18 mouse cellular contexts compared by ENCODE assay signal in the genomic region with DNA sequence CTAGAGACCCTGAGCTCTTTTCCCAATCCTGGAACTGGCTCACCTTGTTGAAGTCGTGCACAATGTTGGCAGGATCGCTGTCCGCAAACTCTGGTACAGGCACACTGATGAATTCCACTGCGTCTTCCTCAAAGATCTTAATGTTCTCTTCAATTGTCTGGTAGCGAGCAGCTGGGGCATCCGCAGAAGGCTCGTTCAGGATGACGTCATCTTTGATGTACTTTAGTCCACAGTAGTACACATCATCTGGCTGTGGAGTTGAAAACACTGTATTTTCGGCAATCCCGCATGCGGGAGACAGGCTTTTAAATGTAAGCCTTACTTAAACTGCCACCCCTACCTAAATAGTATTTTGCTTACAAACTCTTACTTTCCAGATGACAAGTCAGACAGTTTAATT. TPM values are rescaled to one million over a fixed set of nuclear protein-coding genes. Genes with fewer than 3 reads are reported as not detected.
DNase-seq lines count a peak whose midpoint lies in the region; ATAC-seq and TF ChIP-seq lines count a peak whose summit lies in the region.
"Had no signal": no experiment of that assay in that cellular context is flagged by ENCODE, and none has a peak within 500 bp of the region (broad histone marks: within the 10 kb centered on the region; RNA-seq: fewer than 3 reads in every experiment).

No protein-coding gene starts in this region.

- H3K9me3 ChIP-seq in forebrain, embryonic 15.5 days: no peaks in the 10 kb centered on the region
- no peaks in the 10 kb centered on the region for H3K9me3 ChIP-seq in forebrain, embryonic 11.5 days (ENCODE audit: control insufficient read depth, low read length)
- H3K9me3 ChIP-seq in forebrain, postnatal 0 days (ENCODE audit: low read length): no peaks in the 10 kb centered on the region
- no peaks in the 10 kb centered on the region for H3K9me3 ChIP-seq in midbrain, embryonic 13.5 days
- H3K9me3 ChIP-seq: embryonic facial prominence, embryonic 13.5 days; heart, embryonic 13.5 days; hindbrain, embryonic 15.5 days had no signal

- TF ChIP-seq POLR2A in brain, embryonic 14.5 days (IDR thresholded peaks at IDR 0.05; ENCODE audit: borderline replicate concordance, extremely low read depth, insufficient read depth, insufficient read length, poor library complexity, severe bottlenecking): no peak

- intact Hi-C loops in left cerebral cortex, postnatal 14 days (cut with DNase I): no loop called here
- intact Hi-C loops in left cerebral cortex, adult 2 months (cut with DNase I): no loop called here

- H3K4me3 ChIP-seq in forebrain, embryonic 15.5 days: no peak overlapping the region
- no peak overlapping the region for H3K4me3 ChIP-seq in forebrain, embryonic 11.5 days (ENCODE audit: low read depth, low read length)
- no peak overlapping the region for H3K4me3 ChIP-seq in left cerebral cortex, adult 2 months
- H3K4me3 ChIP-seq in forebrain, postnatal 0 days (ENCODE audit: low read depth, low read length): no peak overlapping the region
- H3K4me3 ChIP-seq in midbrain, embryonic 13.5 days (replicated peaks): no peak overlapping the region
- H3K4me3 ChIP-seq: embryonic facial prominence, embryonic 13.5 days; heart, embryonic 13.5 days; hindbrain, embryonic 15.5 days had no signal

- peaks cover 73% of the 10 kb centered on the region for H3K36me3 ChIP-seq in forebrain, embryonic 15.5 days
- peaks cover 9% of the 10 kb centered on the region; the same call in 1 of the 2 replicates for H3K36me3 ChIP-seq in forebrain, embryonic 11.5 days (ENCODE audit: control insufficient read depth, insufficient read depth, low read length)
- H3K36me3 ChIP-seq in forebrain, postnatal 0 days (ENCODE audit: insufficient read depth): peaks cover 59% of the 10 kb centered on the region
- H3K36me3 ChIP-seq in midbrain, embryonic 13.5 days: peaks cover 73% of the 10 kb centered on the region

- H3K27me3 ChIP-seq in forebrain, embryonic 15.5 days: no peaks in the 10 kb centered on the region
- H3K27me3 ChIP-seq in forebrain, embryonic 11.5 days (ENCODE audit: control insufficient read depth, insufficient read depth, low read length): no peaks in the 10 kb centered on the region
- H3K27me3 ChIP-seq in forebrain, postnatal 0 days (ENCODE audit: insufficient read depth, low read length): no peaks in the 10 kb centered on the region
- no peaks in the 10 kb centered on the region for H3K27me3 ChIP-seq in midbrain, embryonic 13.5 days
- H3K27me3 ChIP-seq: embryonic facial prominence, embryonic 13.5 days; heart, embryonic 13.5 days; hindbrain, embryonic 15.5 days had no signal

- no peak for DNase-seq in forebrain, embryonic 11.5 days (ENCODE audit: low spot score)
- peak; percentile 24 to 45 for DNase-seq in left cerebral cortex, postnatal 14 days (ENCODE audit: low spot score in 2 of 2)
- no peak for DNase-seq in left cerebral cortex, adult 2 months (ENCODE audit: extremely low spot score in 1 of 2, low spot score in 2 of 2)
- peak; percentile 55 for DNase-seq in brain, embryonic 14.5 days (ENCODE audit: low read depth)
- DNase-seq in forebrain, postnatal 0 days: peak; percentile 35
- DNase-seq: adrenal gland, adult 2 months; adrenal gland, postnatal 25 days; cerebellum, adult 11 months; cerebellum, adult 8-10 months; gastrocnemius, postnatal 36 days; heart, adult 11 months; heart, postnatal 36 days had no signal

- H3K9ac ChIP-seq in forebrain, embryonic 15.5 days (replicated peaks): no peak overlapping the region
- H3K9ac ChIP-seq in forebrain, embryonic 11.5 days (ENCODE audit: low read length): no peak overlapping the region
- H3K9ac ChIP-seq in forebrain, postnatal 0 days: no peak overlapping the region
- no peak overlapping the region for H3K9ac ChIP-seq in midbrain, embryonic 13.5 days (replicated peaks)
- H3K9ac ChIP-seq: embryonic facial prominence, embryonic 13.5 days; heart, embryonic 13.5 days; hindbrain, embryonic 15.5 days had no signal

- no peak for TF ChIP-seq CTCF in left cerebral cortex, adult 2 months (IDR thresholded peaks at IDR 0.05)
- TF ChIP-seq CTCF in brain, embryonic 14.5 days (IDR thresholded peaks at IDR 0.05; ENCODE audit: borderline replicate concordance, extremely low read depth, insufficient read depth, insufficient read length): no peak
- no peak for TF ChIP-seq CTCF in forebrain, postnatal 0 days (IDR thresholded peaks at IDR 0.05; ENCODE audit: low read depth)

- peaks cover 2% of the 10 kb centered on the region; the same call in 1 of the 2 replicates for H3K4me1 ChIP-seq in forebrain, embryonic 15.5 days
- H3K4me1 ChIP-seq in forebrain, embryonic 11.5 days (replicated peaks; ENCODE audit: control insufficient read depth, insufficient read depth, low read length): no peaks in the 10 kb centered on the region
- H3K4me1 ChIP-seq in forebrain, postnatal 0 days (ENCODE audit: insufficient read depth): no peaks in the 10 kb centered on the region
- no peaks in the 10 kb centered on the region for H3K4me1 ChIP-seq in midbrain, embryonic 13.5 days (replicated peaks)

- no peak overlapping the region for H3K4me2 ChIP-seq in forebrain, embryonic 15.5 days (replicated peaks)
- H3K4me2 ChIP-seq in forebrain, embryonic 11.5 days (ENCODE audit: low read depth, low read length, severe bottlenecking): no peak overlapping the region
- H3K4me2 ChIP-seq in forebrain, postnatal 0 days (ENCODE audit: low read depth): no peak overlapping the region
- no peak overlapping the region for H3K4me2 ChIP-seq in midbrain, embryonic 13.5 days (replicated peaks)
- H3K4me2 ChIP-seq: embryonic facial prominence, embryonic 13.5 days; heart, embryonic 13.5 days; hindbrain, embryonic 15.5 days had no signal

- peak; percentile 71; the same call in 1 of the 2 replicates for ATAC-seq in forebrain, embryonic 15.5 days (replicated peaks)
- no peak for ATAC-seq in forebrain, embryonic 11.5 days (replicated peaks; ENCODE audit: low FRiP score)
- ATAC-seq in forebrain, postnatal 0 days: no peak; the same call in 1 of the 2 replicates
- ATAC-seq in midbrain, embryonic 13.5 days: no peak
- ATAC-seq: intestine, embryonic 16.5 days had no signal

- WGBS in forebrain, embryonic 15.5 days: 63% methylated on average over 11 of the region's 11 CpGs
- 90% methylated on average over 11 of the region's 11 CpGs for WGBS in forebrain, embryonic 11.5 days
- 59% methylated on average over 11 of the region's 11 CpGs for WGBS in forebrain, postnatal 0 days
- 87% methylated on average over 11 of the region's 11 CpGs for WGBS in midbrain, embryonic 13.5 days

- no peak overlapping the region for H3K27ac ChIP-seq in forebrain, embryonic 15.5 days (replicated peaks)
- no peak overlapping the region for H3K27ac ChIP-seq in forebrain, embryonic 11.5 days (ENCODE audit: low read depth, low read length)
- H3K27ac ChIP-seq in left cerebral cortex, adult 2 months: no peak overlapping the region
- no peak overlapping the region for H3K27ac ChIP-seq in forebrain, postnatal 0 days (ENCODE audit: low read depth, low read length)
- H3K27ac ChIP-seq in midbrain, embryonic 13.5 days: no peak overlapping the region
- H3K27ac ChIP-seq: embryonic facial prominence, embryonic 13.5 days; heart, embryonic 13.5 days; hindbrain, embryonic 15.5 days had no signal

RNA-seq across cellular contexts. Expression of a gene that starts 18.8 kb away (rescaled TPM):
- 640 and 665 TPM in 2 replicates for polyA plus RNA-seq in forebrain, embryonic 15.5 days (2015; fragmentation: Nextera tagmentation; extraction: Ambion mirVana)
- polyA plus RNA-seq in forebrain, embryonic 11.5 days (2014; fragmentation: Nextera tagmentation; extraction: Ambion mirVana): 270 and 292 TPM in 2 replicates
- 100 to 1,000 TPM; 732 to 742 TPM for total RNA-seq in left cerebral cortex, postnatal 14 days (2021)
- 100 to 1,000 TPM; 721 to 748 TPM for total RNA-seq in left cerebral cortex, adult 2 months (2021)
- 371 and 377 TPM in 2 replicates for polyA plus RNA-seq in brain, embryonic 14.5 days (2012; rRNA removed)
- total RNA-seq in forebrain, postnatal 0 days (2014; rRNA removed): 317 and 332 TPM in 2 replicates
- polyA plus RNA-seq in forebrain, postnatal 0 days (2015; fragmentation: Nextera tagmentation; extraction: Ambion mirVana): 802 and 892 TPM in 2 replicates
- polyA plus RNA-seq in midbrain, embryonic 13.5 days (2015; fragmentation: Nextera tagmentation; extraction: Ambion mirVana): 442 and 449 TPM in 2 replicates

RNA-seq across cellular contexts. Expression of a gene that starts 40.7 kb away (rescaled TPM):
- 19.4 and 32.5 TPM in 2 replicates for polyA plus RNA-seq in forebrain, embryonic 15.5 days (2015; fragmentation: Nextera tagmentation; extraction: Ambion mirVana)
- 37.3 and 37.4 TPM in 2 replicates for polyA plus RNA-seq in forebrain, embryonic 11.5 days (2014; fragmentation: Nextera tagmentation; extraction: Ambion mirVana)
- 10 to 100 TPM; 32.4 to 33.0 TPM for total RNA-seq in left cerebral cortex, postnatal 14 days (2021)
- total RNA-seq in left cerebral cortex, adult 2 months (2021): 10 to 100 TPM; 29.7 to 30.5 TPM
- 31.1 and 38.2 TPM in 2 replicates for polyA plus RNA-seq in brain, embryonic 14.5 days (2012; rRNA removed)
- total RNA-seq in forebrain, postnatal 0 days (2014; rRNA removed): 27.9 and 37.9 TPM in 2 replicates
- 16.2 and 20.6 TPM in 2 replicates for polyA plus RNA-seq in forebrain, postnatal 0 days (2015; fragmentation: Nextera tagmentation; extraction: Ambion mirVana)
- 21.2 and 22.3 TPM in 2 replicates for polyA plus RNA-seq in midbrain, embryonic 13.5 days (2015; fragmentation: Nextera tagmentation; extraction: Ambion mirVana)

Comparison
In these comparisons a context has a peak if more than half of its experiments do, and no peak if none do; other contexts are left out.
1. DNase-seq: peak in left cerebral cortex, postnatal 14 days (2 of 2), brain, embryonic 14.5 days (single experiment) and forebrain, postnatal 0 days (single experiment); none in forebrain, embryonic 11.5 days (single experiment) and left cerebral cortex, adult 2 months (0 of 2).